In genomic region chr7:16920150-16920579, GRCm38 (mm10) we compare ENCODE assay signal across 12 mouse cellular contexts. TPM values are rescaled to one million over a fixed set of nuclear protein-coding genes. Genes with fewer than 3 reads are reported as not detected.
A peak's percentile ranks its signal among the peaks of the same experiment; 100 is the strongest.
DNase-seq lines count a peak whose midpoint lies in the region; ATAC-seq and TF ChIP-seq lines count a peak whose summit lies in the region.
"Had no signal": no experiment of that assay in that cellular context is flagged by ENCODE, and none has a peak within 500 bp of the region (broad histone marks: within the 10 kb centered on the region; RNA-seq: fewer than 3 reads in every experiment).

No protein-coding gene starts in this region.

- no peak for DNase-seq in heart, adult 11 months
- DNase-seq in neural tube, embryonic 10.5 days (ENCODE audit: extremely low spot score, low spot score) = no peak
- DNase-seq in stomach, postnatal 0 days (ENCODE audit: low spot score) = no peak
- no peak for DNase-seq in gastrocnemius, adult 18-20 months (ENCODE audit: low spot score)
- no peak for DNase-seq in frontal cortex, postnatal 36 days (ENCODE audit: low spot score in 2 of 2)
- DNase-seq: kidney, postnatal 4 days; thymus, adult 18-20 months had no signal

- WGBS in heart, embryonic 12.5 days = 87% methylated on average over 7 of the region's 7 CpGs
- WGBS in neural tube, embryonic 12.5 days = 85% methylated on average over 7 of the region's 7 CpGs
- 69% methylated on average over 7 of the region's 7 CpGs for WGBS in limb, embryonic 13.5 days
- 74% methylated on average over 7 of the region's 7 CpGs for WGBS in stomach, postnatal 0 days

- H3K9me3 ChIP-seq in heart, embryonic 12.5 days (replicated peaks) = no peaks in the 10 kb centered on the region
- H3K9me3 ChIP-seq in neural tube, embryonic 12.5 days = no peaks in the 10 kb centered on the region
- no peaks in the 10 kb centered on the region for H3K9me3 ChIP-seq in limb, embryonic 13.5 days
- no peaks in the 10 kb centered on the region for H3K9me3 ChIP-seq in stomach, postnatal 0 days (ENCODE audit: control insufficient read depth, low read length)

- no peak overlapping the region for H3K27ac ChIP-seq in heart, embryonic 12.5 days (ENCODE audit: poor library complexity, severe bottlenecking)
- H3K27ac ChIP-seq in neural tube, embryonic 12.5 days = no peak overlapping the region
- H3K27ac ChIP-seq in limb, embryonic 13.5 days = peak overlapping the region; percentile 58; the same call in 1 of the 2 replicates
- peak overlapping the region; percentile 69 for H3K27ac ChIP-seq in stomach, postnatal 0 days (replicated peaks)
- H3K27ac ChIP-seq: macrophage had no signal

- H3K4me2 ChIP-seq in heart, embryonic 12.5 days = no peak overlapping the region
- peak overlapping the region; percentile 35 for H3K4me2 ChIP-seq in neural tube, embryonic 12.5 days (replicated peaks)
- peak overlapping the region; percentile 43 for H3K4me2 ChIP-seq in limb, embryonic 13.5 days (replicated peaks)
- no peak overlapping the region for H3K4me2 ChIP-seq in stomach, postnatal 0 days (replicated peaks; ENCODE audit: low read depth)

- no peak for TF ChIP-seq CTCF in stomach, postnatal 0 days (IDR thresholded peaks at IDR 0.05; ENCODE audit: low read depth)

- ATAC-seq in heart, embryonic 12.5 days (ENCODE audit: insufficient number of reproducible peaks, low FRiP score) = no peak
- ATAC-seq in neural tube, embryonic 12.5 days (ENCODE audit: low FRiP score, low read depth) = no peak
- no peak for ATAC-seq in limb, embryonic 13.5 days (ENCODE audit: low FRiP score, low read depth)
- ATAC-seq in stomach, postnatal 0 days (ENCODE audit: low FRiP score, low TSS enrichment) = no peak

- no peak for TF ChIP-seq EP300 in stomach, postnatal 0 days (optimal IDR thresholded peaks at IDR 0.05)

- peaks cover 51% of the 10 kb centered on the region for H3K36me3 ChIP-seq in heart, embryonic 12.5 days
- H3K36me3 ChIP-seq in neural tube, embryonic 12.5 days = peaks cover 53% of the 10 kb centered on the region
- H3K36me3 ChIP-seq in limb, embryonic 13.5 days = peaks cover 48% of the 10 kb centered on the region
- peaks cover 22% of the 10 kb centered on the region for H3K36me3 ChIP-seq in stomach, postnatal 0 days (ENCODE audit: control insufficient read depth, insufficient read depth, low read length)

- H3K9ac ChIP-seq in heart, embryonic 12.5 days = peak overlapping the region; percentile 32; the same call in 1 of the 2 replicates
- no peak overlapping the region for H3K9ac ChIP-seq in neural tube, embryonic 12.5 days
- H3K9ac ChIP-seq in limb, embryonic 13.5 days = peak overlapping the region; percentile 57; the same call in 1 of the 2 replicates
- peak overlapping the region; percentile 47 for H3K9ac ChIP-seq in stomach, postnatal 0 days (ENCODE audit: low read length)

- H3K27me3 ChIP-seq in heart, embryonic 12.5 days (replicated peaks) = no peaks in the 10 kb centered on the region
- H3K27me3 ChIP-seq in neural tube, embryonic 12.5 days (replicated peaks) = no peaks in the 10 kb centered on the region
- H3K27me3 ChIP-seq in limb, embryonic 13.5 days = no peaks in the 10 kb centered on the region
- H3K27me3 ChIP-seq in stomach, postnatal 0 days (ENCODE audit: control insufficient read depth, insufficient read depth, low read length) = no peaks in the 10 kb centered on the region
- H3K27me3 ChIP-seq: CH12.LX had no signal

- no peak overlapping the region for H3K4me3 ChIP-seq in heart, embryonic 12.5 days
- H3K4me3 ChIP-seq in neural tube, embryonic 12.5 days = no peak overlapping the region
- H3K4me3 ChIP-seq in limb, embryonic 13.5 days = 0 out of 2 replicates have a peak overlapping the region, but pooled peaks have one; percentile 5
- no peak overlapping the region for H3K4me3 ChIP-seq in stomach, postnatal 0 days (ENCODE audit: low read depth, low read length)

- H3K4me1 ChIP-seq in heart, embryonic 12.5 days (replicated peaks) = peaks cover 56% of the 10 kb centered on the region
- peaks cover 46% of the 10 kb centered on the region for H3K4me1 ChIP-seq in neural tube, embryonic 12.5 days
- peaks cover 39% of the 10 kb centered on the region for H3K4me1 ChIP-seq in limb, embryonic 13.5 days
- peaks cover 18% of the 10 kb centered on the region for H3K4me1 ChIP-seq in stomach, postnatal 0 days (replicated peaks; ENCODE audit: control insufficient read depth, insufficient read depth)

RNA-seq across cellular contexts. Expression of gene Calm3, which starts 3.7 kb away (rescaled TPM):
- 83.6 and 95.0 TPM in 2 replicates for polyA plus RNA-seq in heart, embryonic 12.5 days (2016; fragmentation: Nextera tagmentation; extraction: Ambion mirVana)
- polyA plus RNA-seq in neural tube, embryonic 12.5 days (2016; fragmentation: Nextera tagmentation; extraction: Ambion mirVana) = 213 and 232 TPM in 2 replicates
- 103 and 115 TPM in 2 replicates for polyA plus RNA-seq in limb, embryonic 13.5 days (2015; fragmentation: Nextera tagmentation; extraction: Ambion mirVana)
- 49.1 and 58.7 TPM in 2 replicates for polyA plus RNA-seq in stomach, postnatal 0 days (2015; fragmentation: Nextera tagmentation; extraction: Ambion mirVana)
- total RNA-seq in gastrocnemius, adult 18-20 months (2021) = 100 to 1,000 TPM; 334 to 349 TPM

RNA-seq across cellular contexts. Expression of gene Ptgir, which starts 13.9 kb away (rescaled TPM):
- polyA plus RNA-seq in heart, embryonic 12.5 days (2016; fragmentation: Nextera tagmentation; extraction: Ambion mirVana) = 0.28 and 0.34 TPM in 2 replicates
- 1.5 and 3.0 TPM in 2 replicates for polyA plus RNA-seq in neural tube, embryonic 12.5 days (2016; fragmentation: Nextera tagmentation; extraction: Ambion mirVana)
- polyA plus RNA-seq in limb, embryonic 13.5 days (2015; fragmentation: Nextera tagmentation; extraction: Ambion mirVana) = 2.0 TPM in 2 replicates
- 1.5 and 1.6 TPM in 2 replicates for polyA plus RNA-seq in stomach, postnatal 0 days (2015; fragmentation: Nextera tagmentation; extraction: Ambion mirVana)
- 1 to 10 TPM in 1 of 2 experiments, under 1 TPM in 1; 0.39 to 2.2 TPM for total RNA-seq in gastrocnemius, adult 18-20 months (2021)

RNA-seq across cellular contexts. Expression of gene Pnmal2, which starts 24.3 kb away (rescaled TPM):
- polyA plus RNA-seq in heart, embryonic 12.5 days (2016; fragmentation: Nextera tagmentation; extraction: Ambion mirVana) = 3.5 and 4.2 TPM in 2 replicates
- 40.2 and 47.5 TPM in 2 replicates for polyA plus RNA-seq in neural tube, embryonic 12.5 days (2016; fragmentation: Nextera tagmentation; extraction: Ambion mirVana)
- polyA plus RNA-seq in limb, embryonic 13.5 days (2015; fragmentation: Nextera tagmentation; extraction: Ambion mirVana) = 22.7 and 23.4 TPM in 2 replicates
- polyA plus RNA-seq in stomach, postnatal 0 days (2015; fragmentation: Nextera tagmentation; extraction: Ambion mirVana) = 4.7 and 4.8 TPM in 2 replicates
- under 1 TPM; 0.50 to 0.64 TPM for total RNA-seq in gastrocnemius, adult 18-20 months (2021)
- polyA plus RNA-seq: macrophage had no signal

RNA-seq across cellular contexts. Expression of gene Gng8, which starts 28.6 kb away (rescaled TPM):
- polyA plus RNA-seq in heart, embryonic 12.5 days (2016; fragmentation: Nextera tagmentation; extraction: Ambion mirVana) = 2.3 and 4.3 TPM in 2 replicates
- 8.4 and 9.6 TPM in 2 replicates for polyA plus RNA-seq in neural tube, embryonic 12.5 days (2016; fragmentation: Nextera tagmentation; extraction: Ambion mirVana)
- 15.4 and 16.0 TPM in 2 replicates for polyA plus RNA-seq in limb, embryonic 13.5 days (2015; fragmentation: Nextera tagmentation; extraction: Ambion mirVana)
- polyA plus RNA-seq in stomach, postnatal 0 days (2015; fragmentation: Nextera tagmentation; extraction: Ambion mirVana) = 7.3 and 7.4 TPM in 2 replicates
- total RNA-seq in gastrocnemius, adult 18-20 months (2021) = under 1 TPM; 0.37 to 0.71 TPM
- polyA plus RNA-seq: macrophage had no signal

RNA-seq across cellular contexts. Expression of gene Pnmal1, which starts 39.3 kb away (rescaled TPM):
- polyA plus RNA-seq in heart, embryonic 12.5 days (2016; fragmentation: Nextera tagmentation; extraction: Ambion mirVana) = 0.14 and 0.28 TPM in 2 replicates
- 25.6 and 26.2 TPM in 2 replicates for polyA plus RNA-seq in neural tube, embryonic 12.5 days (2016; fragmentation: Nextera tagmentation; extraction: Ambion mirVana)
- polyA plus RNA-seq in limb, embryonic 13.5 days (2015; fragmentation: Nextera tagmentation; extraction: Ambion mirVana) = 1.00 and 1.0 TPM in 2 replicates
- 1.7 and 1.8 TPM in 2 replicates for polyA plus RNA-seq in stomach, postnatal 0 days (2015; fragmentation: Nextera tagmentation; extraction: Ambion mirVana)
- total RNA-seq in gastrocnemius, adult 18-20 months (2021) = not detected
- polyA plus RNA-seq: macrophage had no signal

Comparison
In these comparisons a context has a peak if more than half of its experiments do, and no peak if none do; other contexts are left out.
1. H3K27ac ChIP-seq: peak in limb, embryonic 13.5 days (single experiment) and stomach, postnatal 0 days (single experiment); none in heart, embryonic 12.5 days (single experiment) and neural tube, embryonic 12.5 days (single experiment).
2. H3K4me2 ChIP-seq: peak in neural tube, embryonic 12.5 days (single experiment) and limb, embryonic 13.5 days (single experiment); none in heart, embryonic 12.5 days (single experiment) and stomach, postnatal 0 days (single experiment).